Mouse (Mus musculus) neural tube, embryonic 15.5 days (tissue): ENCODE results near the gene Pkhd1. TPM values are rescaled to one million over a fixed set of nuclear protein-coding genes. Genes with fewer than 3 reads are reported as not detected.
A peak's percentile ranks its signal among the peaks of the same experiment; 100 is the strongest.
"Not testable (repeated sequence)": the region's sequence is repeated elsewhere in the genome, so short reads cannot be mapped to it uniquely, and the experiment has no call there.

Experiments
- ATAC-seq: fragments of 200-750 bp; cut with Nextera tagmentation; 2 replicates; pipeline ENCODE4 v1.8.0; 2017; ENCODE audit warnings: mild to moderate bottlenecking, moderate TSS enrichment, moderate library complexity; ENCODE audit not compliant: low FRiP score
- H3K27ac ChIP-seq: fragments of 300-500 bp; sonication (generic); replicated peaks from 2 replicates; pipeline ENCODE4 v1.5.1; 2015; ENCODE audit warnings: mild to moderate bottlenecking, inconsistent platforms
- H3K27me3 ChIP-seq: fragments of 300-500 bp; sonication (generic); replicated peaks from 2 replicates; pipeline ENCODE4 v1.6.1; 2015; ENCODE audit warnings: inconsistent platforms
- H3K36me3 ChIP-seq: fragments of 300-500 bp; sonication (generic); 2 replicates; pipeline ENCODE4 v1.6.1; 2015; ENCODE audit warnings: inconsistent platforms
- H3K4me1 ChIP-seq: fragments of 300-500 bp; sonication (generic); 2 replicates; pipeline ENCODE4 v1.6.1; 2015; ENCODE audit warnings: inconsistent platforms
- H3K4me2 ChIP-seq: fragments of 300-500 bp; sonication (generic); 2 replicates; pipeline ENCODE4 v1.6.1; 2015; ENCODE audit warnings: inconsistent platforms, mild to moderate bottlenecking, moderate library complexity
- H3K4me3 ChIP-seq: fragments of 300-500 bp; sonication (generic); replicated peaks from 2 replicates; pipeline ENCODE4 v1.5.1; 2015; ENCODE audit warnings: mild to moderate bottlenecking, inconsistent platforms
- H3K9ac ChIP-seq: fragments of 300-500 bp; sonication (generic); replicated peaks from 2 replicates; pipeline ENCODE4 v1.6.1; 2015; ENCODE audit warnings: mild to moderate bottlenecking, inconsistent platforms
- H3K9me3 ChIP-seq: fragments of 300-500 bp; sonication (generic); replicated peaks from 2 replicates; pipeline ENCODE4 v1.6.1; 2016; ENCODE audit warnings: inconsistent platforms
- WGBS: fragments of 180-500 bp; shearing (Covaris S2); methylation state at CpG from one replicate; pipeline ENCODE4 v1.1.7; 2015; ENCODE audit warnings: mixed read lengths; 5-methylcytosine and 5-hydroxymethylcytosine counted together
- polyA plus RNA-seq: library from polyadenylated mRNA; unstranded; fragments of >200 nt; fragmentation: Nextera tagmentation; extraction: Ambion mirVana; gene quantifications from 2 replicates; pipeline ENCODE4 v1.2.1, GENCODE M21; 2015

Gene Pkhd1
- polyA plus RNA-seq, 1 experiment from 2014 or later, result 0.03 TPM

GRCm38 (mm10) chr1:20478695-20479094, 139.2 kb downstream of the Pkhd1 start:
- Histone ChIP-seq H3K4me3 (peak overlapping the region; percentile 42), H3K36me3 (no peaks in the 10 kb centered on the region), H3K4me2 (peak overlapping the region; percentile 78), H3K27ac (no peak overlapping the region), H3K4me1 (peaks cover 9% of the 10 kb centered on the region), H3K27me3 (no peaks in the 10 kb centered on the region), H3K9ac (no peak overlapping the region), H3K9me3 (no peaks in the 10 kb centered on the region)
- 65% methylated on average over 3 of the region's 3 CpGs for WGBS
- no peak for ATAC-seq

- Histone ChIP-seq H3K27me3 (no peaks in the 10 kb centered on the region), H3K9me3 (no peaks in the 10 kb centered on the region), H3K4me1 (peaks cover 9% of the 10 kb centered on the region), H3K27ac (peak overlapping the region; percentile 77), H3K36me3 (no peaks in the 10 kb centered on the region), H3K9ac (peak overlapping the region; percentile 44), H3K4me3 (peak overlapping the region; percentile 42), H3K4me2 (peak overlapping the region; percentile 78)
- ATAC-seq, result peak; percentile 56; the same call in 1 of the 2 replicates
- 24% methylated on average over 6 of the region's 6 CpGs for WGBS
Measured at GRCm38 (mm10) chr1:20478266-20478659, 139.6 kb downstream of the Pkhd1 start.

GRCm38 (mm10) chr1:20477561-20478265, 140.2 kb downstream of the Pkhd1 start:
- H3K36me3 ChIP-seq, result no peaks in the 10 kb centered on the region
- H3K27me3 ChIP-seq, result no peaks in the 10 kb centered on the region
- 2% methylated on average over 25 of the region's 25 CpGs for WGBS

GRCm38 (mm10) chr1:20470770-20471169, 147.1 kb downstream of the Pkhd1 start:
- H3K4me3 ChIP-seq, result no peak overlapping the region
- no peaks in the 10 kb centered on the region for H3K36me3 ChIP-seq
- no peaks in the 10 kb centered on the region for H3K4me1 ChIP-seq
- H3K4me2 ChIP-seq, result no peak overlapping the region
- no peaks in the 10 kb centered on the region for H3K27me3 ChIP-seq
- no peaks in the 10 kb centered on the region for H3K9me3 ChIP-seq
- no peak overlapping the region for H3K9ac ChIP-seq
- WGBS, result 59% methylated on average over 11 of the region's 11 CpGs
- no peak for ATAC-seq
- H3K27ac ChIP-seq, result no peak overlapping the region

More at GRCm38 (mm10) chr1:20477561-20478265, 140.2 kb downstream of the Pkhd1 start:
- peak overlapping the region; percentile 78 for H3K4me2 ChIP-seq
- H3K9me3 ChIP-seq, result no peaks in the 10 kb centered on the region
- H3K4me1 ChIP-seq, result peaks cover 9% of the 10 kb centered on the region
- peak; percentile 88 for ATAC-seq
- H3K4me3 ChIP-seq, result peak overlapping the region; percentile 42
- peak overlapping the region; percentile 77 for H3K27ac ChIP-seq
- peak overlapping the region; percentile 44 for H3K9ac ChIP-seq

GRCm38 (mm10) chr1:20470317-20470716, 147.5 kb downstream of the Pkhd1 start:
- no peak overlapping the region for H3K4me3 ChIP-seq
- H3K4me1 ChIP-seq, result no peaks in the 10 kb centered on the region
- H3K9ac ChIP-seq, result no peak overlapping the region
- 75% methylated on average over 6 of the region's 6 CpGs for WGBS
- H3K36me3 ChIP-seq, result no peaks in the 10 kb centered on the region
- no peak overlapping the region for H3K4me2 ChIP-seq
- no peak for ATAC-seq
- no peak overlapping the region for H3K27ac ChIP-seq
- no peaks in the 10 kb centered on the region for H3K9me3 ChIP-seq
- no peaks in the 10 kb centered on the region for H3K27me3 ChIP-seq

- no peak overlapping the region for H3K27ac ChIP-seq
- H3K36me3 ChIP-seq, result no peaks in the 10 kb centered on the region
- ATAC-seq, result no peak
- H3K27me3 ChIP-seq, result no peaks in the 10 kb centered on the region
- no peak overlapping the region for H3K4me3 ChIP-seq
- H3K4me2 ChIP-seq, result no peak overlapping the region
- 58% methylated on average over 4 of the region's 4 CpGs for whole genome bisulfite sequencing
- no peaks in the 10 kb centered on the region for H3K4me1 ChIP-seq
- no peak overlapping the region for H3K9ac ChIP-seq
- no peaks in the 10 kb centered on the region for H3K9me3 ChIP-seq
Measured at GRCm38 (mm10) chr1:20466481-20466880, 151.4 kb downstream of the Pkhd1 start.

- 80% methylated on average over 1 of the region's 1 CpGs for WGBS
- ATAC-seq, result no peak
- Histone ChIP-seq H3K36me3 (no peaks in the 10 kb centered on the region), H3K4me1 (no peaks in the 10 kb centered on the region), H3K4me3 (no peak overlapping the region), H3K27ac (no peak overlapping the region), H3K9ac (no peak overlapping the region), H3K9me3 (no peaks in the 10 kb centered on the region), H3K4me2 (no peak overlapping the region), H3K27me3 (no peaks in the 10 kb centered on the region)
Measured at GRCm38 (mm10) chr1:20454621-20455020, 163.2 kb downstream of the Pkhd1 start.

GRCm38 (mm10) chr1:20450074-20450473, 167.8 kb downstream of the Pkhd1 start:
- no peaks in the 10 kb centered on the region for H3K4me1 ChIP-seq
- no peak overlapping the region for H3K9ac ChIP-seq
- ATAC-seq, result peak; percentile 85; the same call in 1 of the 2 replicates
- 25% methylated on average over 10 of the region's 10 CpGs for WGBS
- no peaks in the 10 kb centered on the region for H3K27me3 ChIP-seq
- H3K27ac ChIP-seq, result no peak overlapping the region
- H3K36me3 ChIP-seq, result no peaks in the 10 kb centered on the region
- H3K4me3 ChIP-seq, result no peak overlapping the region
- no peak overlapping the region for H3K4me2 ChIP-seq
- no peaks in the 10 kb centered on the region for H3K9me3 ChIP-seq

GRCm38 (mm10) chr1:20432026-20432425, 185.8 kb downstream of the Pkhd1 start:
- H3K9me3 ChIP-seq, H3K4me2 ChIP-seq, ATAC-seq, H3K27me3 ChIP-seq, H3K9ac ChIP-seq, H3K4me3 ChIP-seq, H3K27ac ChIP-seq, H3K36me3 ChIP-seq: not testable (repeated sequence)
- H3K4me1 ChIP-seq, result peaks cover 13% of the 10 kb centered on the region
- WGBS, result 93% methylated on average over 16 of the region's 16 CpGs

GRCm38 (mm10) chr1:20429056-20429394, 188.8 kb downstream of the Pkhd1 start:
- Histone ChIP-seq H3K9me3 (no peaks in the 10 kb centered on the region), H3K27ac (peak overlapping the region; percentile 69; the same call in 1 of the 2 replicates), H3K4me2 (peak overlapping the region; percentile 54), H3K27me3 (no peaks in the 10 kb centered on the region), H3K9ac (no peak overlapping the region), H3K4me3 (no peak overlapping the region), H3K36me3 (no peaks in the 10 kb centered on the region), H3K4me1 (peaks cover 13% of the 10 kb centered on the region)
- 48% methylated on average over 3 of the region's 3 CpGs for WGBS
- peak; percentile 62 for ATAC-seq

GRCm38 (mm10) chr1:20428370-20429055, 189.4 kb downstream of the Pkhd1 start:
- Histone ChIP-seq H3K27ac (peak overlapping the region; percentile 69), H3K4me2 (peak overlapping the region; percentile 54), H3K9me3 (no peaks in the 10 kb centered on the region), H3K4me3 (peak overlapping the region; percentile 20), H3K36me3 (no peaks in the 10 kb centered on the region), H3K4me1 (peaks cover 13% of the 10 kb centered on the region), H3K27me3 (no peaks in the 10 kb centered on the region), H3K9ac (peak overlapping the region; percentile 28)
- WGBS, result 24% methylated on average over 12 of the region's 12 CpGs
- ATAC-seq, result peak; percentile 94

- Histone ChIP-seq H3K9me3 (no peaks in the 10 kb centered on the region), H3K27me3 (no peaks in the 10 kb centered on the region), H3K9ac (no peak overlapping the region), H3K4me1 (no peaks in the 10 kb centered on the region), H3K27ac (no peak overlapping the region), H3K4me3 (no peak overlapping the region), H3K4me2 (no peak overlapping the region), H3K36me3 (no peaks in the 10 kb centered on the region)
- WGBS, result 66% methylated on average over 5 of the region's 5 CpGs
- ATAC-seq, result no peak
Measured at GRCm38 (mm10) chr1:20409411-20409967, 208.4 kb downstream of the Pkhd1 start.
